Mouse (Mus musculus) layer of hippocampus, adult 18-20 months (tissue): ENCODE data around the gene Car5a. TPM values are rescaled to one million over a fixed set of nuclear protein-coding genes. Genes with fewer than 3 reads are reported as not detected.

Experiments used
- DNase-seq, 2 experiments: peaks; one replicate each; pipeline ENCODE4 v3.0.0; 2022; ENCODE audit warnings: low spot score in 2 of 2
- total RNA-seq, 2 experiments: library from RNA; stranded (reverse); gene quantifications; 2 replicates each; pipeline ENCODE4 v1.2.3; 2021

The Car5a gene
- total RNA-seq, 2 experiments from 2014 or later = 0.25 to 0.54 TPM

DNA sequence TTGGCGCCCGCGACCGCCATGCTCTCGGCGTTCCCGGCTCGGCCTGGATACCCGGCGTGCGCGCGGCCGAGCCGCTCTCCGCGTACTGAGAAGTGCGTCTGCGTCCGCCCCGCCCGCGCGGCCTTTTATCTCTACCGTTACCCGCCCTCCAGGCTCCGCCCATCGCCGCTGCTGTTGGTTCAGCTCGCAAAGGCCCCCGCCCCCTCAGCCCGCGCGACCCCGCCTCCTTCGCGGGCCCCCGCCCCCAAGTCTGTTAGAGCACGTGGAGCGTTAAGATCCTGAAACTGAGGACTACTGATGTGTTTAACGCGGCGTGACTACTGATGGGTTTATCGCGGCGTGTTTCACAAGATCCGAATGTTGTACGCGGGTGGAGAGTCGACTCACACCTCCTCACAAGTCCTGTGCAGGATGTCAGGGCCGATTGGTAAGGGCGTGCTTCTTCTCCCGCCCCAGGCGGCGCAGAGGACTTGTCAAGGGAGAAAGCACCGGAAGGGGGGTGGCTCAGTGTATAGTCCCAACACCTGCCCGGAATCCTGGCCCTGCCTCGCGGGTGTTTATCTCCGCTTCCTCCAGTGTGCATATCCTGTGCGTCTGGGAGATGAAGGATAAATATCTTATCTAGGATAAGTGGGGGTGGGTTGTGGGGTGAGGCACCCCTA is 37.0 kb downstream of the Car5a start, which contains the start of gene Slc7a5:
Gene Slc7a5, minus strand, starts transcription at position 108 of the 662 bp plus-strand sequence.
- peak; percentile 90 to 97 for DNase-seq

DNA sequence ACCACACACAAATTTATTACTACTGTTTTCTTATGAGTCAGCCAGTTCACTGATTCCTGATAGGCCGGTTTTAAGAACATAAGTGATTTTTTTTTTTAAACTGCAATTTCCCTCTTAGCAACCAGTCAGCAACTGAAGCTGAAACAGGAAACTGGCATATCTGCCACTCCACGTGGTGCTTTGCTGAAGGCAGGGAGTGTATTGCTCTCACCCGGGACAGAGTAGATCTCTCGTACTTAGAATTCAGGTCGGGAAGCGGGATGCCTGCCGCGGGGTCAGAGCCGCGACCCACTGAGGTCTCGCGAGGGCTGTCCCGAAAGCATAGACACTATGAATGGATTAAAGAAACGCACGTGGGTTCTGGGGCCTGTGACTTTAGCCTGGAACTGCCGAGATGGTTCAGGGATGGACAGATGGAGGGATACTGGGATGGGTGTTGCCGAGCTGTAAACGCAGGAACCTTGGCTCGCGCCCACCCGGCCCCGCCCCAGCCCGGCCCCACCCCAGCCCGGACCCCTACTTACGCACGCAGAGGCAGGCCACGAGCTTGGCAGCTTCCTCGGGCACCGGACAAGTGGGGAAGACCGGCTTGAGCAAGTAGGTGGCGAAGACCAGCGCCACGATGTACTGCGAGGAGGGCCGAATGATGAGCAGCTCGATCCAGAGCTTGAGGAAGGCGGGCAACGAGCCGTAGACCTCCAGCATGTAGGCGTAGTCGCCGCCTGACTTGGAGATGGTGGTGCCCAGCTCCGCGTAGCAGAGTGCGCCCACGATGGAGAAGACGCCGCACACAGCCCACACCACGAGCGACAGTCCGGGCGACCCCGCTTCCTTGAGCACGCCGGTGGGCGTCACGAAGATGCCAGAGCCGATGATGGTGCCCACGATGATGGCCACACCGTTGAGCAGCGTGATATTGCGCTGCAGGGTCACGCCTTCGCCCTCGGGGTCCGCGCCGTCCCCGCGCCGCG is 37.9 kb downstream of the Car5a start:
- DNase-seq = peak; percentile 47 to 62

DNA sequence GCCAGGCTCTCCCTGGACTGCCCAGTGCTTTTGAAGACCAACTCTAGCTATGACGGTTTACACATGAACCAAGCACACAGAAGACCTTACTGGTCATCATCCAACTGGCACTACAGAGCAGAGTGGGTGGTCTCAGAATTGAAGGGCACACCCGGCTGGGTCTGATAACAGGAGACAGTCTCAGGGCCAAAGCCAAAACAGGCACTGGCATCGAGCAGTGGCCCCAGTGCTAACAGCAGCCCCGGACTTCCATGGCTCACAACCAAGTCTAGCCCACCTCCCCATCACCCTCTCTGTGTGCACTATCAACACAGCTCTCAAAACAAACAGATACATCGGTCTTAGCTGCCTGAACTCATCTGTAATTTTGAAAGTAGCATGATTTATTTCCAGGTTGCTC is 38.8 kb downstream of the Car5a start:
- DNase-seq = no peak

DNA sequence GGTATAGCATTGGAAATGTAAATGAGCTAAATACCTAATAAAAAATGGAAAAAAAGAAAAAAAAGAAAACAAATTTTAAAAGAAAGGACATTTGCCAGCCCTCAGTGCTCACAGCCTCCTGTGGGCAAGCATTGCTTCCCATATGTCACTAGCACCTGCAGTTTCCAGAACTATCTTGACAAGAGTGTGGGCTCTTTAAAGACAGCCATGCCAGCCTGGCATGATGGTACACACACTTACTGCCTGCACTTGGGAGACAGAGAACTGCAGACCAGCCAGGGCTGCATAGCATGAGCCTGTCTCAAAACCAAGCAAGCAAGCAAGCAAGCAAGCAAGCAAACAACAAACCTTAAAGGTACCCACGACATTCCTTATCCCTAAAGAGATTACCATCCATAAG is 39.3 kb downstream of the Car5a start:
- no peak for DNase-seq

DNA sequence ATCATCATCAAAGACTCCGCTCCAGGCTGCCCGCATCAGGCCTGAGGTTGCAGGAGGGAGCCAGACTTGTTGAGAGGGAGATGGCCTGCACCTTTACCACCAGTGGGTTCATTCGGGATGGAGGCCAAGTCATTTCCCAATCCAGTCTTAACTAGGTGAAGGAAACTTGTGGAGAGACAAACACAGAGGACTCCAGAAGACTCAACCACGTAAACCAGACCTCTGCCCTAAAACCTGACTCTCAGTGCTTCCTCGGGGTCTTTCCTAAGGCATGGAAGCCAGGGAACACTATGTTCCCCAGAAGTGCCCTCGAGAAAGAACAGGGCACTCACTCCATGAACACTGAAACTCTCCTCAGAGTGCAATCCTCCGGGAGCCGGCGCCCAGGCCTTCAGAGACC is 39.7 kb downstream of the Car5a start:
- DNase-seq = no peak

DNA sequence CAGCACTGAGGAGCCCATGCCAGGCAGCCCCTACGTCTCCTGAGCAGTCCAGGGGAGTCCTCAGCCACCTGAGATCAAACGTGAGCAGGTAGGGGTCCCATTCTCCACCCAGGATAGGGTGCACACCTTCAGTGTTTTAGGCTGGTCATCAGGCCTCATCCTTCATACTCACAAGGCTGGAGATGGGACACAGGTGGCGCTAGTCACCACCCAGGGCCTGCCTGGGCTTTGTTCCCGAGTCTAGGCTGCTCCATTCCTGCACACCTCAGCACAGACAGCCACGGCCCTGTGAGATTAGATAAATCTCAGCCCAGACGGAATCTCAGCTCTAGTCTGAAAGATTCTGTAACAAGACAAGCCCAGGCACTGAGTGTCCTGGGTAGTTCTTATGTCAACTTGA is 40.7 kb downstream of the Car5a start:
- no peak for DNase-seq

DNA sequence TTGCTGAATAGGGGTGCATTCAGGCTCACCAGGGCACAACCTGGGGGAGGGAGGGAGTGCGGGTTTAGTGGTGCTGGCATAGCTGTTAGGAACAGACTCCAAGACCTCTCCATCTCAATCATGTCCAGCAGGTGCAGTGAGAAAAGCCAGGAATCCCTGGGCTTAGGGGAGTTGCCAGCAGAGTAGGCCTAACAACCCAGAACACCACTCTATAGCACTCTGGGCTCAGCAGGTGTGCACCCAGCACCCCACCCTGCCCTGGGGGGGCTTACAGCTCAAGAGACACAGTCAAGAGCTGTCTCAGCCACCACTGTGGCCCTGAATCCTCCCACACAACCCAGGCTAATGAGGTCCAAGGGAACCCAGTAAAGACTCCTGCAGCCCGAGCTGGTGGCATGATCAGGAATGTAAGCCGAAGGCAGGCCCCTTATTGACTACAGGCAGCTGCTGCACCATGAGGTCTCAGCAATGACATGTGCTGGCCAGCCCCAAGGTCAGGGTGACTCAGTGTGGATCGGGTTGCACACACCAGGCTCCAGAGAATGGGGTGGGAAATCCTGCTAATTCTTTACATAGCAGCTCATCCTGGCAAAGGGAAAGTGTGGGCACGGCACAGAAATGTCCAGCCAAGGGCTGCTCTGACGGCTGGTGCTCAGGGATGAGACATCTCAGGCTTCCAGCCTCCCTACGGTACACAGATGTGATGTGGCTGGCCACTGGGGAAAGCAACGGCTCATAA is 43.0 kb downstream of the Car5a start:
- no peak for DNase-seq

DNA sequence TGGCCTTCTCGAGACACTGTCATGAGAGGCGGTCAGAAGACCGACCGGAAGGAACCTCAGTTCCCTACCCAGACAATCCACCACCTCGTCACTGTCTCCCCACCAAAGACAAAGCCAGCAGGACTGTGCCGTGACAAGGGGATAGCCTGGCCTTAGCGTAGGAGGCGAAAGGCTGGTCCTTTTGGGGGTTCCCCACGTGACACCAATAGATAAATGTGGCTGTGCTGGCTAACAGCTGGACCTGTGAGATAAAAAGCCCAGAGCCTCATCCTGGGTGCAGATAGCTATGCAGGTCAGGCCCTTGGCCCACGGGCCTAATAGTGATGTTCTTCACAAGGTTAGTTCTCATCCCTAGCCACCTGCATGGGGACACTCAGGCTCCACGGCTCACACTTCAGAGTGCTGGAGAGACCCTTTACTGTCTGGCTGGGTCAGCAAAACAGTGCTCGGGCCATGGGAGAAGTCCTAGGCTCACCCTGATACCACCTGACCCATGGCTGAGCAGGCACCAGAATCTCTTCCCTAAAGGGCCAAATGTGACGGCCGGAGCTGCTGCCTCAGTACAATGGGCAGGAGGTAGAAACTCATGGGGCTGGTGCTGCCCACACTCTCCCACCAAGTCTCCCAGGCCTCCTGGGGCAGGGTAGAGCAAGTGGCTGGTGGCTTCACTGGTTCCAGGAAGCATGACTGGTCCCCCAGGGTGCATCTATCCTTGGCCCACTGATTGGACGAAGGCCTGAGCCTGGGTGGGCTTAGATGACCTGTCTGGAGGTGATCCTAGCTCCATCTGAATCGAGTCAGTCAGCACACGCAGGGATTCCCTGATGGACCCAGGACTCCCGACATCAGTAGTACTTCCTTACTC is 45.3 kb downstream of the Car5a start:
- no peak for DNase-seq

DNA sequence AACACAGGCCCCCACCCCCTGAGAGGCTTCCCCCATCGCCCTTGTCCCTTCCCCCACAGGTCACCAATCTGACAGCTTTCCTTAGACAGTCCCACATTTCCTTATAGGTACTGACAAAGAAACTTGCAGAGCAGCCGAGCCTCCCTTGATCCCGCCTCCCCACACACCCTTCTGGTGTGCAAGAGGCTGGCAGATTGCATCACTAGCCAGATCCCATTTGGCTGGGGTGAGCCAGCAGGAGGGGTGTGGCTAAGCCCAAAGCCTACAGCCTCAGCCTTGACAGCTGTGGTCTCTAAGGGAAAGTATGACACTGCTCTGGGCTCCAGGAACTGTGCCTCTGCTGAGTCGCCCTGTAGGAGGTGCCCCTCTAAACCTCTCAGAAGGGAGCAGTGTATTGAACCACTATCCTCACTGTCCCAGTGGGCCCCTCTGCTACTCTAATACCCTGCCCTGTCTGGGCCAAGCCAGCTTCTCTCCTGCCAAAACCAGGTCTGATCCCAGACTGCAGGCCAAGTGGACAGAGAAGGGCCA is 46.2 kb downstream of the Car5a start:
- peak; percentile 77 to 78 for DNase-seq

DNA sequence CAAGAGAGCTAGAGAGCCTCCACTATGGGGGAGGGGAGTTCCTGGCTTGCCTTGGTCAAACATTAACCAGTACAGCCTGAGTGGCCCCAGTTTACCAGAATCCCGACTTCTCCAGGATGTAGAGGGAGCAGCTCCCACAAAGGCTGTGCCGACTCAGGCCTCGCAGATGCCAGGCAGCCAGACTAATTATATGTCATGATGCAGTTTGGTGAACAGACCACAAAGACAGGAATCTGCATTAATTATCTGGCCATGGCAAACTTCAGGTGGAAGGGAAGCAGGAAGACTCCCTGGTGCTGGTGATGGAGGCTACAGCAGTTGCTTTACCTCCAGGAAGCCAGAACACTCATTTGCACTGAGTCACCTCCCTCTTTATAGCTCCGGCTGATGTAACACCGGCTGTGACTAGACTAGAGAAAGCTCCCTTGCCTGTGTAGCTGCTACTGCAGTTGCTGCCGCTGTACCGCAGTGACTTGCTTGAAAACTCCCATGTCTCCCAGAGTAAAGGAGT is 46.8 kb downstream of the Car5a start:
- peak; percentile 42 to 70 for DNase-seq

DNA sequence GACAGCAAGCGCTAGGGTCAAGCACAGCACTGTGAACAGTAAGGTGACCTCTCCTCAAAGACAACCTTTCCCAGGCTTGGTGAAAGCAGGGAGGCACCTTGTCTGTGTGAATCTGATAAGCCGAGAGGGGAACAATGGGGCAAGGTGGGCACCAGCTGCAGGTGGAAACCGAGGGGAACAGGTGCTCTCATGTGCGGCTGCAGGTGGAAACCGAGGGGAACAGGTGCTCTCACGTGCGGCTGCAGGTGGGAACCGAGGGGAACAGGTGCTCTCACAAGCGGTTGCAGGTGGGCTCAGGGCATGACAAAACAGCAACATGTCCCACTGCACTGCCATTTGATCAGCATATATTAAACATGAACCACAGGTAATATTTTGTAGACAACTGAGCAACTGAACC is 47.5 kb downstream of the Car5a start:
- no peak for DNase-seq

DNA sequence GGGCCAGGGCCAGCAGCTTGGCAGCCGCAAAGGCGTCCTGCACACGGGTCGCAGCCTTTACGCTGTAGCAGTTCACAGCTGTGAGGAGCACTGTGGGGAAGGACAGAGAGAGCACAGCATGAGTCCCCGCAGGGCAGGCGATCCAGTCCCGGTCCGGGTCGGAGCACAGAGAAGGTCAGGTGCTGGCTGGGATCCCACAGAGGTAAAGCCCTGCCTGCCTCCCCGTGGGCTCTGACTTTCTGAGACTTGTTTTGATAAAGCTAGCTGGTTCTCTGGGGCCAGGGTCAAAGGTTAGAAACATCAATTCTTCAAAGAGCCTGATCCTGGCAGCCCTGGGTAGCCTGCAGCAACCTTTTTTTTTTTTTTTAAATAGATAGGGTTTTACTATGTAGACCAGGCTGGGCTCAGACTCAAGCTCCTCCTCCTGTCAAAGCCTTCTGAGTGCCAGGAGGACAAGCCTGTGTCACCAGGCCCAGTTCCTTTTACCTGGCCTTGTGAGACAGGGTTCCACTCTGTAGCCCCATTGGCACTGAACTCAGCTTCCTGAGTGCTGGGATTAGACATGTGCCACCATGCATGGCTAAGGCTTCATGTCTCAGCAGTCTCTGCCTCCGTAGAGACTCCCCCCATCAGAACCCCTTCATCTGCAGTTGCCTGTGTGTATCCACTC is 48.1 kb downstream of the Car5a start:
- DNase-seq = no peak

DNA sequence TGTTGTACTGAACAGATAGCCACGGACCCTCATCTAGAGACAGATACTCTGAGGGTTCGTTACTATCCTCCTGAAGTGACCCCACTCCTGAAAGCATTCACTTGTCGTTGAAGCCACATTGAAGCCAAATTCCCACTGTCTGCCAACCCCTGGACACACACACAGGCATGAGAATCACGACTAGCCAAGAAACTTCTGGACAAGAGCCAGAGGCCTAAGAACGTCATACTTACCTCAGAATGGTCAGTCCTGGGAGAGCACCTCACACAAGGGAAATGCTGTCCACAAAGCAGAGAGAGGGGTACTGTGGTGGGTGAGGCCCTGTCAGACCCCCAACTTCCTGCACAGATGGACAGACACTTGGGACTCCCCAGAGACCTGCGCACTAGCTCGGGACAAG is 48.8 kb downstream of the Car5a start:
- DNase-seq = no peak

DNA sequence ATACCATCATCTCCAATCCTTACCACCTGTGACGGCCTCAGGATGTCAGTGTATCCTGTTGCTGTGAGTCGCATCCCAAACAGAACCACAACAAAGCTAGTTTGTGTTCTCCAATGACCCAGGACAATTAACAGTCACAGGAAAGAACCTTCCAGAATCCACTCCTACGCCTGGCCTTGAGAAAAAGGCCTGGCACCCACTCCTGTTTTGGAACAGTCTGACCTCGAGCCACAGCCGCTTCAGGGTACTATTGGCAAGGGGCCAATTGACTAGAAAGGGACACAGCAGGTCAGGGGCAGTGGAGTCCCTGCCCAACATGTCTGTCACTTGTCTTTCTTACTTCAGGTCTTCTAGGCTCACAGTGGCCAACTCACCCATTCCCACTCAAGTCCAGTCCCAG is 51.8 kb downstream of the Car5a start:
- no peak for DNase-seq

DNA sequence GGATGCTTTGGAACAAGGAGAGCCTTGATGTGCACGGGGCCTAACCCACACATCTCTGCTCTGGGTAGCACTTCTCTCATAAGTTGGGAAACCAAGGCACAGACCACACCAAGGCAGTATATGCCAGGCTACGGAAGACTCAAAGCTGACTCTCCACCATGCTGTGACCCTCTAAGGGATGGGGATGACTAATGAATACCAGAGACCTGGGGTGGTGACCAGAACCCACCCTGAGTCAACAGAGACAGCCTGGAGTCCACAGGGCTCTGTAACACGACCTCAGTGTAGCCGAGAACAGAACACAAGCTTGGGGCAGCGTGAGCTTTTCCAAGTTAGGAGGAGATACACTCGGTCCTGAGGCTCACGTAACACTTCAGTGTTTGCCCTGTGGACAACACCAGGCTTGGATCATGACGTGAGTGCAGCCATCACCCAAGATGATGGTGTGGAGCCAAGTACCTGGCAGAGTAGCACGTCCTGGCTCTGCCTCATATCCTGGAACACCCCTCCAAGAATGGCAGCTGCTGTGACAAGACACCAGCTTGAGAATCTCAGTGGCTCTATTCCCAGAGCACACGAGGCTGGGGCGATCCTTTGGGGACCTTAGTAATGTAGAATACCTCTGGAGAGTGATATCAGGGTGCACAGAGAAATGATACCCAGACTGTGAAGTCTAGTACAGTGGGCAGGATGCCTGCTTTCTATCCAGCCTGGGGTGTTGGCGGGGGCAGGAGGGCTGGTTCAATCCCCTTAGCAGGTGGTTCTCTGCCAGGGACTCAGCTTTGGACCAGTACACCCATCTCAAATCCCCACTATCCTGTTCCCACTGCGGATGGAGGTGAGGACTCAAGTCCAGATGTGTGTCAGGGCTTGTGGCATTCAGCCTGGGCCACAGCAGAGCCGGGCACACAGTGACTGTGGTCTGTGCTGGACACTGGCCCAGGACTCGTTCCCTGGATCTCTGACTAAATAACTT is 54.6 kb downstream of the Car5a start:
- no peak for DNase-seq

DNA sequence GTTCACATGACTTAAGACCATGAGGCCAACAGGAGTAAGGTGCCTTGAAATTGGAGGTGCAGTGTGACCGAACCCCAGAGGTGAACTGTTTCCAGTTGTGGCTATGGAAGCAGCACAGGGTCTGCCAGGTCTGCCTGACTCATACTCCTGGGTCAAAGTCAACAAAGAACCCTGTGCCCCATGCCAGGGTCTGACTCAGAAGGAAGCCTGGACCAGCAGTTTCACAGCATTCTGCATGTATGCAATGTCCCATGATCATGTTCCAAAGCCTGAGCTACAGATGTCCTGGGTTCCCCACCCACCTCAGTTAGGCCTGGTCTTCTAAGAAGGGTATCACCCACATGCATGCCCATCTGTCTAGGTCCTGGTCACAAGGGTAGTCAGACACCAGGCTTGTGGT is 55.4 kb downstream of the Car5a start:
- DNase-seq = no peak

DNA sequence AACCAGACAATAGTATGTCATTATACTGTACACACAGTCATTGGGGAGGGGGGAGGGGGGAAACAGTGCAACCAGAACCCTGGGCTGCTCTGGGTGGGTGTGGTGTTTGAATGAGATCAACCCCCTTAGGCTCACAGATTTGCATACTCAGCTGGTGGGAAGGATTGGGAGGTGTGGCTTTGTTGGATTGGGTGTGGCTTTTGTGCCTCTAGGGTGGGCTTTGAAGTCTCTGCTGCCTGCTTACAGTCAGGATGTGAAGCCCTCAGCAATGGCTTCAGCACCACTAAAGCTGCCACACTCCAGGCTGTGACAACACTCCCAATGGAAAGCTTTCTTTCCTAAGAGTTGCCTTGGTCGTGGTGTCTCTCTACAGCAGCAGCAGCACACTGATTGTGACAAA is 57.2 kb downstream of the Car5a start:
- DNase-seq = no peak

DNA sequence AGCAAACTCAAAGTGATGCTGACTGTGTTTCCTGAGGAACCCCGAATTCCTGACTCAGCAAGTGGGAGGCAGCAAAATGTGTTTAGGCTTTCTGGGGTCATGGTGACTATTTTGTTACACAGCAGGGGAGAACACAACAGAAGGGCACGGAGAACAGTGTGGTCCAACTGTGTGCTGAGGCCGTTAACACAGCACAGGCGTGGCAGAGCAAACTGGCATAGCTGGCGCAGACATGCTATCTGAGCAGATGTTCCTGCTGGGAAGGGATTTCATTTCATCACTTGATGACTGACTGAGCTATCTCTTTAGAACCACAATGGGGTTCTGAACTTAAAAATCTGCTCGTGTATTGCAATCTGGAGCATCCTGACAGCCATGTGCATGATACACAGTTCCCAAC is 59.3 kb downstream of the Car5a start:
- peak in 1 of 2 experiments; percentile 64 for DNase-seq

DNA sequence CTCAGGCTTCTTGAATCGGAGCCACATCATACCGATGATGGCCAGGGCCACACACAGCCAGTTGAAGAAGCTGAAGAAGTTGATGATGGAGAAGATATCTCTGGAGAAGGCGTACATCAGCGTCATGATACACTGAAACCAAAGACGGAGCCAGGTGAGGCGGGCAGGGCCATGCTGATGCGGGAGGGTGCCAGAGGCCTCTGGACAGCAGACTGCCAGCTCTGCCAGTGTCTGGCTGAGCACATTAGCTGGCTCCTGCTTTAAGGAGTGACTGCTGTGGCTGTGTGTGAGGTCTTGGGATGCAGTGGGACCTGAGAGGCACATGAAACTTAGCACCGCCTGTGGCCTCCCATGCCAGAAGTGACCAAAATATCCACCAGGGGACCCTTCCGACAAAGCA is 59.7 kb downstream of the Car5a start:
- DNase-seq = no peak
